Mouse (Mus musculus) thymus, adult 2 months (tissue): ENCODE measurements around the gene Pym1. TPM values are rescaled to one million over a fixed set of nuclear protein-coding genes. Genes with fewer than 3 reads are reported as not detected.

Source experiments
- DNase-seq: peaks from one replicate; pipeline ENCODE4 v3.0.0; 2021
- H3K27ac ChIP-seq: fragments of 200-500 bp; 2 replicates; pipeline ENCODE4 v1.5.1; 2012; ENCODE audit warnings: low read length, control low read depth; ENCODE audit not compliant: control insufficient read depth, insufficient read depth
- H3K27me3 ChIP-seq: fragments of 200-500 bp; 2 replicates; pipeline ENCODE4 v1.6.1; 2012; ENCODE audit warnings: mild to moderate bottlenecking, low read length, moderate library complexity, mixed read lengths; ENCODE audit not compliant: control insufficient read depth, insufficient read depth
- H3K36me3 ChIP-seq: fragments of 200-500 bp; 2 replicates; pipeline ENCODE4 v1.6.1; 2012; ENCODE audit warnings: mild to moderate bottlenecking, low read length, moderate library complexity; ENCODE audit not compliant: control insufficient read depth, insufficient read depth
- H3K4me1 ChIP-seq: fragments of 200-500 bp; replicated peaks from 2 replicates; pipeline ENCODE4 v1.6.1; 2012; ENCODE audit warnings: low read length; ENCODE audit not compliant: control insufficient read depth, insufficient read depth
- H3K4me3 ChIP-seq: fragments of 200-500 bp; 2 replicates; pipeline ENCODE4 v1.5.1; 2012; ENCODE audit warnings: mild to moderate bottlenecking, low read length, control low read depth, moderate library complexity; ENCODE audit not compliant: control insufficient read depth, insufficient read depth
- CTCF ChIP-seq: fragments of 200-500 bp; IDR thresholded peaks from 2 replicates; pipeline ENCODE4 v1.5.1; 2012; ENCODE audit warnings: mild to moderate bottlenecking, control low read depth, low read length, moderate library complexity, borderline replicate concordance; ENCODE audit not compliant: control insufficient read depth, poor library complexity, insufficient read depth; ENCODE audit errors: extremely low read depth
- POLR2A ChIP-seq: fragments of 200-500 bp; IDR thresholded peaks from 2 replicates; pipeline ENCODE4 v1.6.1; 2012; ENCODE audit warnings: mild to moderate bottlenecking, low read length, control low read depth, moderate library complexity; ENCODE audit not compliant: control insufficient read depth, poor library complexity, insufficient read depth; ENCODE audit errors: extremely low read depth
- WGBS: fragments of 180-500 bp; shearing (Covaris S2); methylation state at CpG from one replicate; pipeline ENCODE4 v1.1.7; 2018; 5-methylcytosine and 5-hydroxymethylcytosine counted together
- polyA plus RNA-seq: library from polyadenylated mRNA; depleted of rRNA; stranded (reverse); fragments of >200 nt; gene quantifications from 2 replicates; pipeline ENCODE4 v1.2.3, GENCODE M21; 2012

The Pym1 gene
- polyA plus RNA-seq, 1 experiment: 70.0 TPM

DNA sequence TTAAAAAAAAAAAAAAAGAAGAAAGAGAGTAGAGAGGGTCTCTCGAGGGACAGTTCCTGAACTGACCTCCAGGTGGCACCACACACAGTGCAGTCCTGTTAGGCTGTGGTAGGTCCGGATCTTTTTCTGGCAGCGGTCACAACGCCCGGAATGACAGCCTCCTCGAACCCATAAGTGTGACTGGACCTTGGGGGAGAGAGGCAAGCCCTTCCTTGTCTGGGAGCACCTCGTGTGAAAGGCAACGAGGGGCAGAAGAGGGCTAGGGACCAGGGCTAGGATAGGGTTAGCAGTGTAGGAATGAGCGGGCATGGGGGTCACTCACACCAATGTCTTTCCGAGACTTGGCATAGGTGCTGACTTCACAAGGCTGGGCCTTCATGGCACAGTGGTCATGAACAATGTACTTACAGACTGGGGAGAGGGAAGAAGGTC is 16.7 kb upstream of the Pym1 start:
- Histone ChIP-seq H3K4me3 (no peak overlapping the region), H3K27ac (no peak overlapping the region), H3K4me1 (no peaks in the 10 kb centered on the region), H3K27me3 (no peaks in the 10 kb centered on the region), H3K36me3 (peaks cover 95% of the 10 kb centered on the region)
- peak; percentile 75; the same call in 1 of the 2 replicates for TF ChIP-seq CTCF
- TF ChIP-seq POLR2A: no peak
- 27% methylated on average over 10 of the region's 10 CpGs for WGBS
- peak; percentile 70 for DNase-seq

- H3K36me3 ChIP-seq: peaks cover 95% of the 10 kb centered on the region
- no peaks in the 10 kb centered on the region for H3K27me3 ChIP-seq
- no peaks in the 10 kb centered on the region for H3K4me1 ChIP-seq
- no peak for DNase-seq
- H3K4me3 ChIP-seq: no peak overlapping the region
- TF ChIP-seq POLR2A (no peak), CTCF (no peak)
- H3K27ac ChIP-seq: no peak overlapping the region
These were observed 15.7 kb upstream of the Pym1 start for GRCm38 (mm10) chr10:128731992-128732391.

DNA sequence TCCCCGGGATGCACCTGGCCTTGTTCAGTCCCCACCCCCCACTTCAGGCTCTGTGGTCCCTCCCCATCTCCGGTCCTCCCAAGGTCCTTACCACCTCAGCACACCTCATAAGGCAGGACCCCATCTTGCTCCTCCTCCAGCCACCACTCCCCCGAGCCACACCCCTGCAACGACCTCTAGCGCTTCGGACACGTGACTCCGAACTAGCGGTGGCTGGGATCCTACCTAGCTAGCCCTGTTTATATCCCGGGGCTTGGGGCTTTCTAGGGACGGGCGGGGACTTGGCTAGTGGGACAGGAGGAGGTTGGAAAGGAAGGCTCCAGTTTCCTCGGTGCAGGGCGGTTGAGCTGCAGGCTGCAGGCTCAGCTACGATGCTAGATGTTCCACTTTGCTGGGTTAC is 10.3 kb upstream of the Pym1 start:
- 89% methylated on average over 15 of the region's 15 CpGs for WGBS
- no peak overlapping the region for H3K27ac ChIP-seq
- H3K4me1 ChIP-seq: peaks cover 2% of the 10 kb centered on the region
- H3K27me3 ChIP-seq: no peaks in the 10 kb centered on the region
- DNase-seq: no peak
- H3K36me3 ChIP-seq: peaks cover 63% of the 10 kb centered on the region
- H3K4me3 ChIP-seq: no peak overlapping the region
- TF ChIP-seq CTCF: no peak
- TF ChIP-seq POLR2A: no peak

- Histone ChIP-seq H3K27ac (no peak overlapping the region), H3K36me3 (peaks cover 38% of the 10 kb centered on the region), H3K4me3 (no peak overlapping the region), H3K4me1 (peaks cover 2% of the 10 kb centered on the region), H3K27me3 (no peaks in the 10 kb centered on the region)
- WGBS: 74% methylated on average over 2 of the region's 2 CpGs
- DNase-seq: no peak
- TF ChIP-seq POLR2A: no peak
- TF ChIP-seq CTCF: no peak
These were observed 7.4 kb upstream of the Pym1 start for GRCm38 (mm10) chr10:128740296-128740695.

DNA sequence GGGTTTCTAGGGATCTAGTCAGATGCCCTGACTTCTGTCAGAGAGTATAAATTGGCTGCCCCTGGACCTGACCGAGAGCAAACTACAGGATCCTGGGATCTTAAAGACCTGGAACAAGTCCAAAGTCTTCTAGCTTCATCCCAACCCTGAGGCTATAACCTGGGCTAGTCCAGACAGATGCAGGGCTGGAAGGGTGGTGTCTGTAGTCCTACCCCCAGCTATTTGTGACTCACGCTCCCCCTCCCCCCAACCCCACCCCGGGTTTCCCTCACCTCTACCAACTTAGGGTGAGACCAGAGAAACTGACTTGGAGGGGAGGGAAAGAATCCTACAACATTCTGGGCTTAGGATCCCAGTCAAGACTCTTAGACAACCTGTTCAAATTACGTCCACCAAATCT is 5.1 kb upstream of the Pym1 start:
- Histone ChIP-seq H3K27me3 (no peaks in the 10 kb centered on the region), H3K4me3 (peak overlapping the region; percentile 15; the same call in 1 of the 2 replicates), H3K4me1 (peaks cover 6% of the 10 kb centered on the region), H3K27ac (no peak overlapping the region), H3K36me3 (peaks cover 16% of the 10 kb centered on the region)
- TF ChIP-seq POLR2A (no peak), CTCF (no peak)
- WGBS: 42% methylated on average over 4 of the region's 4 CpGs
- no peak for DNase-seq

DNA sequence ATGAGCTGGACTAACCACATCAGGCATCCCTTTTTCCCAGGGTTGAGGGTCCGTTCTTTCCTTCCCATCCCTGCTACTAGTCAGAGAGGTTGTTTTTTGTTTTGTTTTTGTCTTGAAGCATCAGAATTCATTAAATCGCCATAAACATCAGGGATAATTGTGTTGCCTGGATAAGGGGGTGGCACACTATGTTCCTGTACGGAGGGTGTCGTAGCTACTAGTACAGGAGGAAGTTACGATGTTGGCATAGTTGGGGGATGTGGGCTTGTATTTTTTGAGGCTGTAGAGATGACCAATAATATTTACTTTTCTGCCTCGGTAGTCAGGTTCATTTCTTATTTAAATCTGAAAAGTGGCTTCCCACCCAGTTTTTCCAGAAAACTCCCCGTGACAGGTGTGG is 4.5 kb upstream of the Pym1 start:
- no peaks in the 10 kb centered on the region for H3K27me3 ChIP-seq
- DNase-seq: no peak
- H3K4me3 ChIP-seq: peak overlapping the region; percentile 88
- 2% methylated on average over 7 of the region's 7 CpGs for WGBS
- peaks cover 12% of the 10 kb centered on the region for H3K36me3 ChIP-seq
- peaks cover 6% of the 10 kb centered on the region for H3K4me1 ChIP-seq
- TF ChIP-seq CTCF (no peak), POLR2A (no peak)
- peak overlapping the region; percentile 100; the same call in 1 of the 2 replicates for H3K27ac ChIP-seq

- Histone ChIP-seq H3K27me3 (no peaks in the 10 kb centered on the region), H3K4me3 (peak overlapping the region; percentile 88), H3K36me3 (peaks cover 6% of the 10 kb centered on the region), H3K4me1 (peaks cover 6% of the 10 kb centered on the region), H3K27ac (peak overlapping the region; percentile 100)
- DNase-seq: peak; percentile 70
- WGBS: under 1% methylated on average over 37 of the region's 37 CpGs
- TF ChIP-seq CTCF (no peak), POLR2A (peak; percentile 27; the same call in 1 of the 2 replicates)
These were observed 3.9 kb upstream of the Pym1 start for GRCm38 (mm10) chr10:128743791-128744191.
